Mouse (Mus musculus) ES-E14 (cell line): ENCODE data around the gene Ncoa7. TPM values are rescaled to one million over a fixed set of nuclear protein-coding genes. Genes with fewer than 3 reads are reported as not detected.

ENCODE experiments used
- DNase-seq: peaks from one replicate; pipeline ENCODE4 v3.0.0-alpha.2; 2013; ENCODE audit warnings: low read depth, low spot score
- H3K27ac ChIP-seq: 2 replicates; pipeline ENCODE4 v1.5.1; 2012; ENCODE audit warnings: low read depth, mild to moderate bottlenecking, low read length, moderate library complexity, mixed read lengths; ENCODE audit not compliant: poor library complexity, insufficient read depth, severe bottlenecking
- H3K36me3 ChIP-seq: 2 replicates; pipeline ENCODE4 v1.6.1; 2012; ENCODE audit warnings: mild to moderate bottlenecking, low read length, moderate library complexity, mixed read lengths; ENCODE audit not compliant: control insufficient read depth, poor library complexity, insufficient read depth, severe bottlenecking
- H3K4me1 ChIP-seq, 2 experiments: fragments of 150-350 bp in 1 of 2; sonication (generic) in 1 of 2; 2 replicates each; pipeline ENCODE4 v1.6.1; 2012; ENCODE audit warnings: low read length in 2 of 2, mild to moderate bottlenecking in 1 of 2, mixed read lengths in 1 of 2; ENCODE audit not compliant: control insufficient read depth in 2 of 2, insufficient read depth in 2 of 2, poor library complexity in 1 of 2
- H3K4me3 ChIP-seq, 2 experiments: fragments of 150-350 bp in 1 of 2; sonication (generic) in 1 of 2; 2 replicates each; pipeline ENCODE4 v1.5.1; 2012; ENCODE audit warnings: low read length in 2 of 2, low read depth in 1 of 2, mild to moderate bottlenecking in 1 of 2, mixed read lengths in 1 of 2; ENCODE audit not compliant: insufficient read depth in 1 of 2, poor library complexity in 1 of 2, severe bottlenecking in 1 of 2
- H3K9ac ChIP-seq: 2 replicates; pipeline ENCODE4 v1.6.1; 2012; ENCODE audit warnings: low read depth, mild to moderate bottlenecking, low read length, mixed read lengths; ENCODE audit not compliant: poor library complexity, insufficient read depth, severe bottlenecking
- H3K9me3 ChIP-seq: fragments of 150-350 bp; sonication (generic); 2 replicates; pipeline ENCODE4 v1.6.1; 2012; ENCODE audit warnings: low read depth, mild to moderate bottlenecking, low read length; ENCODE audit not compliant: control insufficient read depth, insufficient read depth
- CHD2 ChIP-seq: IDR thresholded peaks from 2 replicates; pipeline ENCODE4 v1.6.1; 2014; ENCODE audit warnings: mild to moderate bottlenecking, low read depth, low read length, inconsistent platforms
- HCFC1 ChIP-seq: IDR thresholded peaks from 2 replicates; pipeline ENCODE4 v1.6.1; 2012; ENCODE audit warnings: low read length, inconsistent platforms, borderline replicate concordance; ENCODE audit not compliant: insufficient read depth
- MAFK ChIP-seq: IDR thresholded peaks from 2 replicates; pipeline ENCODE4 v1.6.1; 2014; ENCODE audit warnings: mild to moderate bottlenecking, low read depth, low read length, inconsistent platforms; ENCODE audit not compliant: insufficient read depth
- ZC3H11A ChIP-seq: IDR thresholded peaks from 2 replicates; pipeline ENCODE4 v1.6.1; 2012; ENCODE audit warnings: low read depth, mild to moderate bottlenecking, inconsistent platforms, low read length, borderline replicate concordance
- ZNF384 ChIP-seq: IDR thresholded peaks from 2 replicates; pipeline ENCODE4 v1.6.1; 2012; ENCODE audit warnings: low read depth, low read length, inconsistent platforms
- in situ Hi-C, 2 experiments: fragments of 600-800 bp; cut with MboI; formaldehyde crosslinking; loops; one replicate each; pipeline ENCODE4 v1.15.1; 2025; ENCODE audit warnings: low sequenced_read_pairs in 2 of 2, inconsistent platforms in 1 of 2; ENCODE audit not compliant: unreplicated experiment in 2 of 2
- total RNA-seq: library from RNA; depleted of rRNA; stranded (reverse); fragments of 300-350 nt; gene quantifications from 2 replicates; pipeline ENCODE4 v1.2.3, GENCODE M21; 2012

Gene Ncoa7
- total RNA-seq, 1 experiment = 8.7 TPM

GRCm38 (mm10) chr10:30683449-30683848 lies 119.7 kb downstream of the Ncoa7 start:
- in situ Hi-C loops = no loop called here
- Histone ChIP-seq H3K4me1 (no peaks in the 10 kb centered on the region), H3K9ac (no peak overlapping the region), H3K36me3 (no peaks in the 10 kb centered on the region), H3K9me3 (no peaks in the 10 kb centered on the region), H3K4me3 (no peak overlapping the region), H3K27ac (no peak overlapping the region)
- no peak for DNase-seq
- no peak for TF ChIP-seq MAFK

DNA sequence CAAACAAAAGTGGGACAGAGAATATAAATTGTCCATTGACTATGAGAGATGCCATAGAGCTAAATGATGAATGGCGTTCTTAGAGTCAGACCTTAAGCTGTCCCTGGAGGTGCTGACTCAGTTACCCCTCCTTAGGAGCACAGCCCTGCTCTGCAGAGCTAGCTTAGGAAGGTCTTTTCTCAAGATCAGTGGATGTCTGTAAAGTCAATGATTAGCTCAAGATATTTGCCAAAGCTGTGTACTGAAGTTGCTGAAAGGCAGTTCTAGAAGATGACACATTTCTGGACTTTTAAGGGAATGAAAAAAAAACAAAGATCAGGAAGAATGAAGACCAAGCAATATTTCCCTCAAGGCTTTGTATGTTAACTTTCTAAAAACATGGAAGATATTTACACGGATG lies 123.4 kb downstream of the Ncoa7 start:
- H3K27ac ChIP-seq = no peak overlapping the region
- in situ Hi-C loops = no loop called here
- H3K9me3 ChIP-seq = no peaks in the 10 kb centered on the region

DNA sequence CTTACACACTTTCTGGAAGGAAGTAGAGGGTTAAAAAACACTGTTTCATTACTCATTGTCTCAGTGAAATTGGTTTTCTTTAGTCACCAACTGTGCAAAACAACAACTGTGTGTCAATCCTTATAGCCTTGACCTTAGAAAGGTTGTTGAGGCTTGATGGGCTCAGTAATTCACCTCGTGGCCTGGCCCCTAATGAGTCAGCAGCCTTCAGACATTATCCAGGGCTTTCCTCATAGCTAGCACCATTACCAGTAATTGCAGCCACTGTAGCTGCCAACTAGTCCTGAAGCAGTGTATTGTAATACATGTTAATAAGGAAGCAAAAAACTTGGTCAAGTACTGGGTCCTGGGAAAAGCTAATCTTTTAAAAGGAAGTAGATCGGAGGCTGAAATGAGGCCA lies 125.1 kb downstream of the Ncoa7 start:
- Histone ChIP-seq H3K27ac (no peak overlapping the region), H3K4me1 (no peaks in the 10 kb centered on the region), H3K9ac (no peak overlapping the region), H3K9me3 (no peaks in the 10 kb centered on the region), H3K4me3 (no peak overlapping the region), H3K36me3 (no peaks in the 10 kb centered on the region)
- DNase-seq = no peak
- TF ChIP-seq ZNF384 = no peak
- TF ChIP-seq ZC3H11A = no peak
- TF ChIP-seq HCFC1 = no peak
- TF ChIP-seq MAFK = no peak
- TF ChIP-seq CHD2 = no peak
- in situ Hi-C loops = no loop called here

More for the DNA sequence above, 123.4 kb downstream of the Ncoa7 start:
- no peak for TF ChIP-seq ZNF384
- TF ChIP-seq ZC3H11A = no peak
- TF ChIP-seq CHD2 = no peak
- TF ChIP-seq MAFK = no peak
- H3K4me1 ChIP-seq = no peaks in the 10 kb centered on the region
- no peak overlapping the region for H3K9ac ChIP-seq
- H3K4me3 ChIP-seq = no peak overlapping the region
- no peak for DNase-seq
- no peaks in the 10 kb centered on the region for H3K36me3 ChIP-seq

- Histone ChIP-seq H3K4me1 (no peaks in the 10 kb centered on the region), H3K27ac (no peak overlapping the region), H3K9me3 (no peaks in the 10 kb centered on the region), H3K9ac (no peak overlapping the region), H3K4me3 (no peak overlapping the region), H3K36me3 (no peaks in the 10 kb centered on the region)
- no peak for DNase-seq
- in situ Hi-C loops = no loop called here
- TF ChIP-seq ZC3H11A (no peak), MAFK (no peak), ZNF384 (no peak), HCFC1 (no peak), CHD2 (no peak)
Measured at GRCm38 (mm10) chr10:30674825-30675224, 128.3 kb downstream of the Ncoa7 start.

DNA sequence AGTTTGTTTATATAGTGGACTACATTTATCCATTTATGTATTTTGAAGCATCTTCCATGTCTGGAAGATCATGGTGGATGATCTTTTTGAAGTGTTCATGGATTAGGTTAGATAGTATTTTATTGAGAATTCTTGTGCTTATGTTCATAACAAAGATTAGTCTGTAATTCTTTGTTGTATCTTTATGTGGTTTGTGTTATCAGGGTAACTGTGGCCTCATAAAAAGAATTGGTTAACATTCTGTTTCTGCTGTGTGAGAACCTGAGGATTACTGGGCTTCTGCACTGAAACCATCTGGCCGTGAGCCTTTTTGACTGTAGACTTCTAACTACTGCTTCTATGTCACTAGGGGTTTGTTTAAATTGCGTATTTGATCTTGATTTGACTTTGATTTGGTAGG lies 136.5 kb downstream of the Ncoa7 start:
- no peak overlapping the region for H3K9ac ChIP-seq
- TF ChIP-seq CHD2 (no peak), ZNF384 (no peak), HCFC1 (no peak), MAFK (no peak), ZC3H11A (no peak)
- in situ Hi-C loops = no loop called here

More for the DNA sequence above, 136.5 kb downstream of the Ncoa7 start:
- Histone ChIP-seq H3K36me3 (no peaks in the 10 kb centered on the region), H3K9me3 (no peaks in the 10 kb centered on the region), H3K4me3 (no peak overlapping the region), H3K4me1 (no peaks in the 10 kb centered on the region), H3K27ac (no peak overlapping the region)
- no peak for DNase-seq
